Mouse (Mus musculus): Measurements from ENCODE around the gene Gm10563. TPM values are rescaled to one million over a fixed set of nuclear protein-coding genes. Genes with fewer than 3 reads are reported as not detected.
A peak's percentile ranks its signal among the peaks of the same experiment; 100 is the strongest.
"Not testable (repeated sequence)": the region's sequence is repeated elsewhere in the genome, so short reads cannot be mapped to it uniquely, and the experiment has no call there.

Gm10563 gene
- polyA plus RNA-seq, 1 experiment = not detected

DNA sequence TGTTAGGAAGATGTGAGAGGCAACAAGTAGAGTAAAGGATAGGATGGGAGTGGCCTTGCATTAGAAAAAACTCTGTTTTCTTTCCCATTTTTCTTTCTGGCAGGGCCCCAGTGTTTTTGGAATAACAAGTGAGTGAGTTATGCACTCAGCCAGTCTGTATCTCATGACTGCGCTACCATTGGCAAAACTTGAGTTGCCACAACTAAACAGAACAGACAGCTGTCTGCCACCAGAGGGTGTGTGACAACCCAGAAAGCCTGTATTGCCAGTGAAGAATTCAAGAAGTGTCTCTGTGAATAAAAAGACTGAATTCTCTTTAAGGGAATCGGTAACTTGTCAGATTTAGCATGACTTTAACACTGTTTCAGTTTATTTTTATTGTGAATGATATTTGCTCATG, 30.8 kb upstream of the Gm10563 start:
- Histone ChIP-seq H3K27me3 (ENCODE audit: control insufficient read depth, insufficient read depth, low read length) (no peaks in the 10 kb centered on the region), H3K4me3 (ENCODE audit: extremely low read depth, insufficient read depth, insufficient read length) (no peak overlapping the region), H3K4me1 (ENCODE audit: control insufficient read depth, insufficient read depth, insufficient read length) (no peaks in the 10 kb centered on the region), H3K27ac (ENCODE audit: insufficient read depth, low read length) (no peak overlapping the region), H3K36me3 (ENCODE audit: control insufficient read depth, insufficient read depth, low read length) (no peaks in the 10 kb centered on the region)
- WGBS = 72% methylated on average over 2 of the region's 2 CpGs
- TF ChIP-seq CTCF (IDR thresholded peaks at IDR 0.05; ENCODE audit: extremely low read depth, insufficient read depth, insufficient read length, insufficient replicate concordance) (no peak), POLR2A (IDR thresholded peaks at IDR 0.05; ENCODE audit: low read depth, low read length) (no peak)
- DNase-seq (ENCODE audit: low read depth in 1 of 2, low spot score in 2 of 2) = no peak

GRCm38 (mm10) chr4:155672082-155672481, 26.9 kb upstream of the Gm10563 start:
- no peak for TF ChIP-seq CTCF (IDR thresholded peaks at IDR 0.05; ENCODE audit: extremely low read depth, insufficient read depth, insufficient read length, insufficient replicate concordance)
- no peak for TF ChIP-seq POLR2A (IDR thresholded peaks at IDR 0.05; ENCODE audit: low read depth, low read length)
- Histone ChIP-seq H3K4me3 (ENCODE audit: extremely low read depth, insufficient read depth, insufficient read length) (no peak overlapping the region), H3K27ac (ENCODE audit: insufficient read depth, low read length) (no peak overlapping the region), H3K4me1 (ENCODE audit: control insufficient read depth, insufficient read depth, insufficient read length) (peaks cover 3% of the 10 kb centered on the region; the same call in 1 of the 2 replicates), H3K36me3 (ENCODE audit: control insufficient read depth, insufficient read depth, low read length) (no peaks in the 10 kb centered on the region), H3K27me3 (ENCODE audit: control insufficient read depth, insufficient read depth, low read length) (no peaks in the 10 kb centered on the region)
- no peak for DNase-seq (ENCODE audit: low read depth in 1 of 2, low spot score in 2 of 2)
- 60% methylated on average over 2 of the region's 2 CpGs for WGBS

- H3K4me1 ChIP-seq (ENCODE audit: control insufficient read depth, insufficient read depth, insufficient read length); H3K27me3 ChIP-seq (ENCODE audit: control insufficient read depth, insufficient read depth, low read length); H3K36me3 ChIP-seq (ENCODE audit: control insufficient read depth, insufficient read depth, low read length); H3K27ac ChIP-seq (ENCODE audit: insufficient read depth, low read length); H3K4me3 ChIP-seq (ENCODE audit: extremely low read depth, insufficient read depth, insufficient read length); DNase-seq (ENCODE audit: low read depth in 1 of 2, low spot score in 2 of 2): not testable (repeated sequence)
- WGBS = 94% methylated on average over 4 of the region's 4 CpGs
These were observed 25.0 kb upstream of the Gm10563 start for GRCm38 (mm10) chr4:155670236-155670635.

DNA sequence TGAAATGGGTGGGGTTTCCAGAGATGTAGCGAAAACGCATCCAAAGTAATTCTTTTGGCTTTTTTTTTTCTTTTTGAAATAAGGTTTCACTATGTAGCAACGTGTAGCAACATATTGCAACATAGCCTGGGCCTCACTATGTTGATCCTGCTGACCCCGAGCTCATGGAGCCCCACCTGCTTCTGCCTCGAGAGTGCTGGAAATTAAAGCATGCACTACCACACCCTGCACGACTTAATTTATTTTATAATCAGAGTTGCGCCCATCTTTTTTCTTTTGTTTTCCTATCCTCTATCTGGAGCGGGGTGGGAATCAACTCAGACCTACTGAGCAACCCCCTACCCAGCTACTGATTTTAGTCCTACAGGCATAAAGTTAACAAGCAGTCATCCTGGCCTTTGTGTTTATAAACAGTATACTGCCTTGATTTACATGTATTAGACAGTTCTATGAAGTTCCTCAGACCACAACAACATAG, 24.4 kb upstream of the Gm10563 start:
- Histone ChIP-seq H3K4me3 (ENCODE audit: extremely low read depth, insufficient read depth, insufficient read length) (peak overlapping the region; percentile 84), H3K36me3 (ENCODE audit: control insufficient read depth, insufficient read depth, low read length) (no peaks in the 10 kb centered on the region), H3K27me3 (ENCODE audit: control insufficient read depth, insufficient read depth, low read length) (no peaks in the 10 kb centered on the region), H3K4me1 (ENCODE audit: control insufficient read depth, insufficient read depth, insufficient read length) (peaks cover 3% of the 10 kb centered on the region; the same call in 1 of the 2 replicates), H3K27ac (ENCODE audit: insufficient read depth, low read length) (no peak overlapping the region)
- 1% methylated on average over 8 of the region's 8 CpGs for WGBS
- TF ChIP-seq CTCF (IDR thresholded peaks at IDR 0.05; ENCODE audit: extremely low read depth, insufficient read depth, insufficient read length, insufficient replicate concordance) = no peak
- TF ChIP-seq POLR2A (IDR thresholded peaks at IDR 0.05; ENCODE audit: low read depth, low read length) = no peak
- no peak for DNase-seq (ENCODE audit: low read depth in 1 of 2, low spot score in 2 of 2)

DNA sequence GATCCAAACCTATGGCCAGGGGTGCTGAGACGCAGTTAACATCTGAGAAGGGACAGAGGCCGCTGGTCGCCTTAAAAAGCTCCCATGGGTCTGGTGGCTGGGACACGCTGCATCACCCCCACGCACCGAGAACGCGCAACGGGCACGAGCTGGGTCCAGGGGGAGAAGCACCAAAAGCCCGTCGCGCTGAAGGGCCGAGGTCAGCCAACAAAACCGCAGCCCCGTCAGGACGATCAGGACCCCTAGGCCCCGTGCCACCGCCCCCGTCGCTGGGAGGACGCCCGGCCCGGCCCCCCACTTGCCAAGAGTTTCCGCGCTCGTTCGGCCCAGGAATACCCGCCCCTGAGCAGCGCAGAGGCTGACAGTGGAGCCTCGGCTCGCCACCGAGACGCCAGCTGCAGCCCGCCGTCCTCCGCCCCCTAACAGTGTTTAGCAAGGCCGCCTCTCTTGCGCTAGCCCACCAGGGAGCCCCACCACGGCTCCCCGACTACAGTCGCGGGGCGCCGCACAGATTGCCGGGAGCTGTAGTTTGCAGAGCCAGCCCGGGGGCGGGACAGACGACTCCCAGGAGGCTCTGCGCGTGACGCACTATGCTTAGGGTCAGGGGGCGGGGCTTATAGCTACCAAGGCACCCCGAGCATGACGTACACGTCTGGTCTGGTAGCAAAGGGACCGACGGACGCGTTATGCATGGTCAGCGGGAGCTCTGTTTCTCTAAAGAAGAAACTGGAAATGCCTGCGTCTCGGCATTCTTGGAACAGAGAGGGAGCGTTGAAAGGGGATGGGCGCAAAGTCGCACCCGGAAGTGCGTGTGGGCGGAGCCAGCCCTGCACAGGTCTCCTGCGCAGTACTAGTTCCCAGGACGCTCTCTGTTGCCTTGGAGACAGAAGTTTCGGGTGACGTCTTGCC, 23.7 kb upstream of the Gm10563 start, which contains the start of gene Mib2:
Gene Mib2, minus strand, starts transcription at position 510 of the 909 bp plus-strand sequence.
- Histone ChIP-seq H3K27ac (ENCODE audit: insufficient read depth, low read length) (peak within 1 kb of the TSS; percentile 85), H3K27me3 (ENCODE audit: control insufficient read depth, insufficient read depth, low read length) (no peaks in the 10 kb centered on the region), H3K36me3 (ENCODE audit: control insufficient read depth, insufficient read depth, low read length) (no peaks in the 10 kb centered on the region), H3K4me1 (ENCODE audit: control insufficient read depth, insufficient read depth, insufficient read length) (peaks cover 3% of the 10 kb centered on the region; the same call in 1 of the 2 replicates), H3K4me3 (ENCODE audit: extremely low read depth, insufficient read depth, insufficient read length) (peak within 1 kb of the TSS; percentile 84)
- TF ChIP-seq POLR2A (IDR thresholded peaks at IDR 0.05; ENCODE audit: low read depth, low read length) (no peak), CTCF (IDR thresholded peaks at IDR 0.05; ENCODE audit: extremely low read depth, insufficient read depth, insufficient read length, insufficient replicate concordance) (no peak)
- WGBS = under 1% methylated on average over 73 of the region's 73 CpGs
- DNase-seq (ENCODE audit: low read depth in 1 of 2, low spot score in 2 of 2) = peak; percentile 93 to 95

GRCm38 (mm10) chr4:155666903-155667302, 21.7 kb upstream of the Gm10563 start:
- H3K27me3 ChIP-seq (ENCODE audit: control insufficient read depth, insufficient read depth, low read length) = no peaks in the 10 kb centered on the region
- H3K27ac ChIP-seq (ENCODE audit: insufficient read depth, low read length) = no peak overlapping the region
- no peak for TF ChIP-seq CTCF (IDR thresholded peaks at IDR 0.05; ENCODE audit: extremely low read depth, insufficient read depth, insufficient read length, insufficient replicate concordance)
- TF ChIP-seq POLR2A (IDR thresholded peaks at IDR 0.05; ENCODE audit: low read depth, low read length) = no peak
- H3K4me3 ChIP-seq (ENCODE audit: extremely low read depth, insufficient read depth, insufficient read length) = no peak overlapping the region
- no peak for DNase-seq (ENCODE audit: low read depth in 1 of 2, low spot score in 2 of 2)
- peaks cover 3% of the 10 kb centered on the region; the same call in 1 of the 2 replicates for H3K4me1 ChIP-seq (ENCODE audit: control insufficient read depth, insufficient read depth, insufficient read length)
- H3K36me3 ChIP-seq (ENCODE audit: control insufficient read depth, insufficient read depth, low read length) = peaks cover 2% of the 10 kb centered on the region; the same call in 1 of the 2 replicates

DNA sequence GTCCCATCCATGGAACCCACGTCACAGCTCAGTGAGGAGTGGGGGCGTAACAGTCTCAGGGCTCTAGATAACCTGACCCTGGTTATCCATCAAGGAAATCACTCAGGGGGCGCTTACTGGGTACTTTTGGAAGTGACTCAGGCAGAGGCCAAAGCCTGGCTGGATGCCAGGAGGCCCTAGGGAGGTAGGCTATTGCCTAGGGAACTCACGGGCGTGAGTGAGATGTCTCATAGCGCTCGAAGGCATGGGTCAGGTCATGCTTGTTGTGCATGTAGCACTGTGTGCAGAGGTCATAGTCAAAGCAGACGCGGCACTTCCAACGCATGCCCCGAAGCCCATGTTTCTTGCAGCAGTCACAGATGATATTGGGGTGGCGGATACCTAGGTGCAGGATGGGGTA, 15.4 kb upstream of the Gm10563 start:
- no peak for DNase-seq (ENCODE audit: low read depth in 1 of 2, low spot score in 2 of 2)
- Histone ChIP-seq H3K4me1 (ENCODE audit: control insufficient read depth, insufficient read depth, insufficient read length) (no peaks in the 10 kb centered on the region), H3K27me3 (ENCODE audit: control insufficient read depth, insufficient read depth, low read length) (no peaks in the 10 kb centered on the region), H3K4me3 (ENCODE audit: extremely low read depth, insufficient read depth, insufficient read length) (no peak overlapping the region), H3K27ac (ENCODE audit: insufficient read depth, low read length) (no peak overlapping the region), H3K36me3 (ENCODE audit: control insufficient read depth, insufficient read depth, low read length) (peaks cover 2% of the 10 kb centered on the region; the same call in 1 of the 2 replicates)
- no peak for TF ChIP-seq CTCF (IDR thresholded peaks at IDR 0.05; ENCODE audit: extremely low read depth, insufficient read depth, insufficient read length, insufficient replicate concordance)
- TF ChIP-seq POLR2A (IDR thresholded peaks at IDR 0.05; ENCODE audit: low read depth, low read length) = no peak
- WGBS = 82% methylated on average over 12 of the region's 12 CpGs

Measured in spleen, adult 2 months (tissue).